Mouse (Mus musculus) heart, adult 11 months (tissue): ENCODE measurements around the gene Cyp2c70.
"Not testable (repeated sequence)": the region's sequence is repeated elsewhere in the genome, so short reads cannot be mapped to it uniquely, and the experiment has no call there.

Experiments used
- DNase-seq: peaks from one replicate; pipeline ENCODE4 v3.0.0; 2022

Gene Cyp2c70

DNA sequence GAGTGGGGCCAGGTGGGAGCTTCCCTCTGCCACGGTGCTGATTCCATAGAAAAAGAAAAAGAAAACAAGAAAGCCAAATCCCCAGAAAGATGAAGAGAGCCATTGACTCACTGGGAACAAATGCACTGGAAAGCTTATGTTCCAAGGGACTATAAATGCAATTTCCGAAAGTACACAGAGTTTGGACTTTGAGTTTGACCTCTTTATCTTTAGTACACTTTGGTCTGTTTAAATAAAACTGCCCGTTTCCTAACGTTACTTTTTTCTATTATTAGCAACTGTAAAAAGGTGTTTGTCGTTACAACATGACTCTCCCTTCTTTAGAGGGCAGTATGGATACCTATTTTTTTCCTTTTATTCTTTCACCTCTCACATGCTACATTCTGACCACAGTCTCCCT lies at the start of gene Cyp2c70:
Gene Cyp2c70, minus strand, starts transcription at position 174 of the 400 bp plus-strand sequence.
- DNase-seq, result no peak

DNA sequence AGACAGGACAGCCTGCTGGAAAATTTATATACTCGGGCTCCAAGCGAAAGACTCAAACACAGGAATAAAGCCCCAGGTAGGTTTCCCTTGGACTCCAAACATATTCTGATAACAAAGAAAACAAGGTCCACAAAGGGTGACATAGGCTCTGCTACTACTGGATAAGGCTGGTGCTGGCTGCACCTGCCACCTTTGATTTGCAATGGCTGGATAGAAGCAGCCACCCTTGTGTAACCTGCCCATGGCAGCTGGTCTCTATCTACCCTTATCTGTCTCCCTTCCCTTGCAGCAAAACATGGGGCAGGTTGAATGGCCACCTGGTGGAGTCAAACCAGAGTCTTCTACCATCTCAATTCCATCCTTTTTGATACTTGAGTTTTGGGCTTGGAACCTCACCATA lies 45.4 kb upstream of the Cyp2c70 start:
- DNase-seq, result peak; percentile 87

DNA sequence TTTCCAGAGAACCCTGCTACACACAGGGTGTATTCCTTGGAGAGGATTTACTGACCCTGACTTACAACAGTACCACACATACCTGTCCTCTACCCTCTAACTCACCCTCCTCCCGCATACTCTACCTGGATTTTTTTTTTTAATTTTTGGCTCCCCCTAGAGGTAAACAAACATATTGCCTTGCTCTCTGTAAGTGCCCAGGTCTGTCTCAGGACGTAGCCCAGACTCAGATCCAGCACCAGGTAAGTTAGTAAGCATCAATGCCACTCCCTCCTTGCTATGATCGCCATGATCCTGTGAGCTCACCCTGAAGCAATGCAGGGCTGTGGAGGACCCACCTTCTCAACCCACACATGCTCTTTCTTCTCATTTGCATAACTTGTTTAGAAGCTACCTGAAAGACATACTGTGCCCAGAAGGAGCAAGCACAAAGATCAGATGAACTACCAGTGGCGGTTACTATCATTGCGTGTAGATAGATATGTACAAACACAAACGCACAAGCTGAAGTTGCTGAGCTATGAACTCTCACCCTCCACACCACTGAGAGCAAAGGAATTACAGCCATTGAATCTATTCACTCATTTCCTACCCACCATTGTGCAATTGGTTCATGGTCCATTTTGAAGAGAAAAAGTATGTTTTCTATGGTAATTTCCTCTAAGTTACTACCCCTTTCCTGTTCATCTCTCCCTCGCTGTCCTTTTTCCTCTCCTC lies 44.9 kb upstream of the Cyp2c70 start:
- peak; percentile 82 for DNase-seq

GRCm38 (mm10) chr19:40231074-40231738 lies 44.1 kb upstream of the Cyp2c70 start:
- peak; percentile 85 for DNase-seq

- peak; percentile 72 for DNase-seq
These were observed 39.5 kb upstream of the Cyp2c70 start for GRCm38 (mm10) chr19:40226516-40227151.

- DNase-seq, result peak; percentile 91
These were observed 38.6 kb upstream of the Cyp2c70 start for GRCm38 (mm10) chr19:40225761-40226110.

- peak; percentile 90 for DNase-seq
These were observed 38.1 kb upstream of the Cyp2c70 start for GRCm38 (mm10) chr19:40225102-40225760.

- peak; percentile 85 for DNase-seq
These were observed 35.2 kb upstream of the Cyp2c70 start for GRCm38 (mm10) chr19:40222307-40222706.

DNA sequence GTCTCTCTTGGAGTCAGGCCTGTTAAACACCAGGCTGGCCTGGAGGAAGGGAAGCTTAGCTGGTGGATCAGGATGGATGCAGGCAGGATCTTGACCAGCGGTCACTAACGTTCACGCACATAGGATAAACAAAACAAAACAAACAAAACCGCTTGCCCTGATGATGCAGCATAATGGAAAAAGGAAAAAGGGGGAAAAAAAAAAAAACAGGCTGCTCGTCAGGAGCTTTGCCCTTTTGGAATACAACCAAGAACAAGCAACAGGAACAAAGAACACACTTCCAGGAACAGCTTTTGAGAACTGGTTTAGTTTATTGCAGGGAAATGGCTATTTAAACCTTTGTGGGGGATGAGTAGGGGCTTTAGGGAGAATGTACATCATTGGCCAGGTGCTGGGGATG lies 33.7 kb upstream of the Cyp2c70 start:
- peak; percentile 24 for DNase-seq

DNA sequence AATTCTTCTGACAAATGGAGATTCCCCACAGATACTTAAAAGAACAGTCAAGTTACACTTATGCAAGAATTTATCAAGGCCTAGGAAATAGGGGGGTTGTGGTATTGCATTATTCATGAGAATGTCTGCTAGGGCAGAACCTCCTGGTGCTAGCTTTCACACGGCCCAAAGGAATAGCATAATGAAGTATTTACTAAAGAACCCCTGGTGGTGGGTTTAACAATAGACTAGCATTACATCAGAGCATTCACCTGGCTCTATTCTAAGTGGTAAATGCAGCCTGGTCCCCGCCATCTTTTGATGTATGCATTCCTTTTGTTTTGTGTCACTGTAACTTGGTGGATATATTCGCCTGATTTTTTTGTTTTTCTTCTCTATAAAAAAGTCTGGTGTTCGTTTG lies 15.8 kb upstream of the Cyp2c70 start:
- DNase-seq, result not testable (repeated sequence)

GRCm38 (mm10) chr19:40190596-40190995 lies 3.5 kb upstream of the Cyp2c70 start:
- peak; percentile 73 for DNase-seq

GRCm38 (mm10) chr19:40183600-40183999 lies 3.5 kb downstream of the Cyp2c70 start:
- peak; percentile 46 for DNase-seq

- DNase-seq, result peak; percentile 68
These were observed 8.8 kb downstream of the Cyp2c70 start for GRCm38 (mm10) chr19:40178311-40178710.

DNA sequence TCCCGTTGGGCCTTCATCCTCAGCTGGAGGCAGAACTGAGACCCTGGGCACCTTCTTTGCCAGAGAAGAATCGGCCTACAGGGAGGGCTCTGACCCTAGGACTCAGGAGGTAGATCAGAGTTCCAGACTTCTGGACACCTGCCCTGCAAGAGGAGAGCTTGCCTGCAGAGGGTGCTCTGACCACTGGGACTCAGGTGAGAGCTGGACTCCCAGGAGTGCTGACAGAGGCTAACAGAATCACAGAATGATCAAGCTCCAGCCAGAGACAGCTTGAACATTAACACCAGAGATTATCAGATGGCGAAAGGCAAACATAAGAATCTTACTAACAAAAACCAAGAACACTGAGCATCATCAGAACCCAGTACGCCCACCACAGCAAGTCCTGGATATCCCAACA lies 18.7 kb downstream of the Cyp2c70 start:
- DNase-seq, result not testable (repeated sequence)

DNA sequence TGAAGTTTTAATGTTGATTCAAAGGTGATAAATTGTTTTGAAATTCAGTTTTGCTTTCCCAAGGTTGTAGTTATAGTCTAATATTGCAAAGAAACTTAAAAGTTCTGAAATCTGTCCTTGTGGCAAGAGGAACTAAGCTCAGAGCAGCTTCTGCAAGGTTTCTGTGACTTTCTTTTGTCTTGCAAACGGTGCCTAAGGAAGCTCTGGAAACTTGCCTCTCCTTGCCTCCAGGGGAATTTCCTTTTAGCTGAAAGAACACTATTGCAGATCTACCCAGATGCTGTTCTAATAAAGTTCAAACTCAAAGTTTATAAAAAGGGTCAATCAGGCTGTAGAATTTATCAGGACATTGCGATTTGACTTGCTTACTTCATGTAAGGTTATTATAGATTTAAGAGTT lies 60.1 kb downstream of the Cyp2c70 start:
- DNase-seq, result not testable (repeated sequence)

DNA sequence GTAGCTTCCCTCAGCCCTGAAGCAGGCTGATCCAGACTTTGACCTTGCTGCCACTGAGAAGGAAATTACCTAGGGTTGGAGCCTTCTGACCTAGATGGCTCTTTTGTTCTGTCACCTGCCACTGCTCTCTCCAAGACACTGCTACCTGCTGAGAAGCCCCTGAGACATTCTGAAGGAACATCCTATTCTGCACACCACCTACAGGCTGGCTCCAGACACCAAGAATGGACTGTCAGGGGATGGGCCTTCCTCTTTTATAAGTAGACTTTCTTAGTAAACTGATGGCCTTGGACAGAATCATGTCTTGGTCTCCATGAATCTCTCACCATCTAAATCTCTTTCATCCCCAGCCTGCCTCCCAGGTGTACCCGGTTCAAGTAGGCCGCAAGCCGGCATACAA lies 62.0 kb downstream of the Cyp2c70 start:
- DNase-seq, result not testable (repeated sequence)

DNA sequence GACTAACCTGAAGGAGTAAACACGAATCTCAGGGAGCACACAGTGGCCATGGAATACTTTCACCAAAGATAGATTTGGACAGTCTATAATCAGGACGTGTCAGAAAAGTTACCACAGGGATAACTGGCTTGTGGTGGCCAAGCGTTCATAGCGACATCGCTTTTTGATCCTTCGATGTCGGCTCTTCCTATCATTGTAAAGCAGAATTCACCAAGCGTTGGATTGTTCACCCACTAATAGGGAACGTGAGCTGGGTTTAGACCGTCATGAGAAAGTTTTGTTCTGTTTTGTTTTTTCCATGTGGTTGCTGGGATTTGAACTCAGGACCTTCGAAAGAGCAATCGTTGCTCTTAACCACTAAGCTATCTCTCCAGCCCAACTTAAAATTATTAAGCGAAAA lies 67.5 kb downstream of the Cyp2c70 start:
- not testable (repeated sequence) for DNase-seq
